Mouse (Mus musculus): ENCODE measurements at regions not wholly inside any gene's neighbourhood (a gene's known extent, or its start where the extent isn't known, plus 50 kb on each side); places are given as distances from the start of the nearest gene placed in this dataset.
A peak's percentile ranks its signal among the peaks of the same experiment; 100 is the strongest.
"Not testable (repeated sequence)": the region's sequence is repeated elsewhere in the genome, so short reads cannot be mapped to it uniquely, and the experiment has no call there.

DNA sequence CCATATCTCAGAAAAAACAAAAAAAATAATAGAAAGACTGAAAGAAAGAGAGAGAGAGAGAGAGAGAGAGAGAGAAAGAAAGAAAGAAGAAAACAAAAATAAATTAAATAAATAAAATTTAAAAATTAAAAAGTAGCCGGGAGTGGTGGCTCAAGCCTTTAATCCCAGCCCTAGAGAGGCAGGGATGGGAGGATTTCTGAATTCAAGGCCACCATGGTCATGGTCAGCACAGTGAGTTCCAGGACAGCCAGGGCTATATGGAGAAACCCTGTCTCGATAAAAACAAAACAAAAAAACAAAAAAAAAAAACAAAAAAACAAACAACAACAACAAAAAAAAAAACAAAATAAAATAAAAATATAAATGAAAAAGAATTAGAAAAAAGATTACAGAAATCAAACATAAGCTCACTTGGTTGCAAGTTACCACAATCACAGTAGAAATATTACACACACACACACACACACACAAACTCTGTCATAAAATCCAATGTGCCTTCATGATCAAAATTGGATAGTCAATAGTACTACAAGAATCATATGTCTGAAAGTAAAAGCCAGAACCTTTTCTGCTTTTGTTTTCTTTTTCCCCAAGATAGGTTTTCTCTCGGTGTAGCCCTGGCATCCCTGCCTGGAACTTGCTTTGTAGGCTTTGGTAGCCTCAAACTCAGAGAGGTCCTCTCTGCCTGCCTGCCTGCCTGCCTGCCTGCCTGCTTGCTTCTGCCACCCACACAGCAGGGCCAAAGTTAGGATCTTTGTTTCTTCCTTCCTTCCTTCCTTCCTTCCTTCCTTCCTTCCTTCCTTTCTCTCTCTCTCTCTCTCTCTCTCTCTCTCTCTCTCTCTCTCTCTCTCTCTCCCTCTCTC, 476.1 kb upstream of the Olfr161 start:
- ATAC-seq (replicated peaks; ENCODE audit: low FRiP score, low read depth) = peak; percentile 96
- not testable (repeated sequence) for H3K27ac ChIP-seq; H3K4me3 ChIP-seq (replicated peaks; ENCODE audit: low read depth, low read length); H3K9me3 ChIP-seq (replicated peaks; ENCODE audit: low read length); H3K4me2 ChIP-seq (ENCODE audit: low read length); H3K4me1 ChIP-seq (replicated peaks; ENCODE audit: insufficient read depth, low read length); H3K36me3 ChIP-seq (ENCODE audit: insufficient read depth, low read length); H3K27me3 ChIP-seq (ENCODE audit: insufficient read depth, low read length); H3K9ac ChIP-seq (ENCODE audit: low read depth, low read length)
- peak; percentile 19 for DNase-seq (ENCODE audit: low spot score)
- 63% methylated on average over 2 of the region's 3 CpGs for WGBS

DNA sequence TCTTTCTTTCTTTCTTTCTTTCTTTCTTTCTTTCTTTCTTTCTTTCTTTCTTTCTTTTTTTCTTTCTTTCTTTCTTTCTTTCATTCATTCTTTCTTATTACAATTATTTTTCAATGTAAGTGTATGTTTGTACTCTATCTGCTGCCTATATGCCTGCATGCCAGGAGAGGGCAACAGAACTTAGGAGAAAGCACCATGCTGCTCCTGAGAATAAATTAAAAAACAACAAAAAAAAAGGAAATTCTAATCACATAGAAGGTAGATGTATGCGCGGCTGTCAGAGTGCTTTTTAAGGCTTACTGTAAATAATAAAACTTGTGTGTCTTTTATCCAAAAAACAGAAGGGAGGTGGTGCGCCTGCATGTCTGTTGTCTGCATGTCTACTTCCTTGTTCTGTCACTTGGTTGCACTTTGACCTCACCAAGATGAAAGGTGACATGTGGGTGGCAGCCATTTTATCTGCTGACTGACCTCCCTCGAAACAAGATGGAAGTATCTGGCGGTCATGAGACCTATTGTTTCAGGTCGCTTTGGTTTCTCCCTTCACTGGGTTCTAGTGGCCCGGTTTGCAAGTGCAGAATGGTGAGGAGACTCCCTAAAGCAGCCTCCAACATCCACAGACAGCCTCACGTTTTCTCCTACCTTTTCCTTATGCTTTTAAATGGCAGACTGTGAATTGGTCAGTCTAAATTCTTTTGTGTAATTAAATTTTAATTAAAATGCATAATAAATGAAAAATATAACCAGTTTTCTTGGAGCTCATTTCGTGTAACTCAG, 475.3 kb upstream of the Olfr161 start:
- not testable (repeated sequence) for DNase-seq (ENCODE audit: low spot score); H3K9me3 ChIP-seq (replicated peaks; ENCODE audit: low read length); H3K27ac ChIP-seq; H3K4me3 ChIP-seq (replicated peaks; ENCODE audit: low read depth, low read length); H3K4me1 ChIP-seq (replicated peaks; ENCODE audit: insufficient read depth, low read length); H3K27me3 ChIP-seq (ENCODE audit: insufficient read depth, low read length); H3K36me3 ChIP-seq (ENCODE audit: insufficient read depth, low read length); H3K4me2 ChIP-seq (ENCODE audit: low read length); H3K9ac ChIP-seq (ENCODE audit: low read depth, low read length)
- ATAC-seq (replicated peaks; ENCODE audit: low FRiP score, low read depth) = peak; percentile 82
- 71% methylated on average over 8 of the region's 9 CpGs for WGBS

DNA sequence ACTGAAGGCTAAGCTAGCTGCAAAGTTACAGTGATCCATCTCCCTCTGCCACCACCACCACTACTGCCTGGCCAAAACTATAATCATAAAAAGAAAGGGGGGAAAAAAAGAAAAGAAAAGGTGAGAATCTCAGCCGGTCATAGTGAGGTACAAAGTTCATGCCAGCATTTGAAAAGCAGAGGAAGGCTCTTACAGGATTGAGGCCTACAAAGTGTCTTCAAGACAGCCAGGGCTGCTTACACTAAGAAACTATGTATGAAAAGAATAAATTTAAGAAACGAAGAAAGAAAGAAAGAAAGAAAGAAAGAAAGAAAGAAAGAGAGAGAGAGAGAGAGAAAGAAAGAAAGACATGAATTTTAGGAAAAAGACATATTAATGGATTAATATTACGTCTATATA, 474.7 kb upstream of the Olfr161 start:
- H3K27ac ChIP-seq; H3K36me3 ChIP-seq (ENCODE audit: insufficient read depth, low read length); H3K4me1 ChIP-seq (replicated peaks; ENCODE audit: insufficient read depth, low read length); H3K4me2 ChIP-seq (ENCODE audit: low read length); H3K27me3 ChIP-seq (ENCODE audit: insufficient read depth, low read length); ATAC-seq (replicated peaks; ENCODE audit: low FRiP score, low read depth); H3K9me3 ChIP-seq (replicated peaks; ENCODE audit: low read length); H3K4me3 ChIP-seq (replicated peaks; ENCODE audit: low read depth, low read length); DNase-seq (ENCODE audit: low spot score); H3K9ac ChIP-seq (ENCODE audit: low read depth, low read length): not testable (repeated sequence)
- 77% methylated on average over 2 of the region's 3 CpGs for WGBS

DNA sequence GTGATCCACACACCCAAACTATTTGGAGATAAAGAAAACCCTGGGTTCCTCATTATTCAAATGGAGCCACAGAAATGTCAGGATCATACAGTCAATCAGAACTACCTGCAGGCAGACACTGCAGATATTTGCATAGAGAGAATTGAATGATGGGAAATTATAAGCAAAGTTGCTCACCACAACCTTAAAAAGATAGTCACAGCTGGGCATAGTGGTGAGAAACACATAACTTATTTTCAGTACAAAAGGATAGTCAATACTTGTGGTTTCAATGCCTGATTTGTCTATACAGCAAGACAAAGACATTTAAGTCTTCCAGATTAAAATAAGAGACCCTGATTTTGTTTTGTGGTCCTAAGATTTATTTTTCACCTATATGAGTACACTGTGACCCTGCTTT, 469.6 kb upstream of the Olfr161 start:
- not testable (repeated sequence) for H3K4me1 ChIP-seq (replicated peaks; ENCODE audit: insufficient read depth, low read length); H3K4me2 ChIP-seq (ENCODE audit: low read length); DNase-seq (ENCODE audit: low spot score); H3K36me3 ChIP-seq (ENCODE audit: insufficient read depth, low read length); H3K27me3 ChIP-seq (ENCODE audit: insufficient read depth, low read length); H3K9ac ChIP-seq (ENCODE audit: low read depth, low read length); H3K27ac ChIP-seq; ATAC-seq (replicated peaks; ENCODE audit: low FRiP score, low read depth); H3K4me3 ChIP-seq (replicated peaks; ENCODE audit: low read depth, low read length); H3K9me3 ChIP-seq (replicated peaks; ENCODE audit: low read length)

DNA sequence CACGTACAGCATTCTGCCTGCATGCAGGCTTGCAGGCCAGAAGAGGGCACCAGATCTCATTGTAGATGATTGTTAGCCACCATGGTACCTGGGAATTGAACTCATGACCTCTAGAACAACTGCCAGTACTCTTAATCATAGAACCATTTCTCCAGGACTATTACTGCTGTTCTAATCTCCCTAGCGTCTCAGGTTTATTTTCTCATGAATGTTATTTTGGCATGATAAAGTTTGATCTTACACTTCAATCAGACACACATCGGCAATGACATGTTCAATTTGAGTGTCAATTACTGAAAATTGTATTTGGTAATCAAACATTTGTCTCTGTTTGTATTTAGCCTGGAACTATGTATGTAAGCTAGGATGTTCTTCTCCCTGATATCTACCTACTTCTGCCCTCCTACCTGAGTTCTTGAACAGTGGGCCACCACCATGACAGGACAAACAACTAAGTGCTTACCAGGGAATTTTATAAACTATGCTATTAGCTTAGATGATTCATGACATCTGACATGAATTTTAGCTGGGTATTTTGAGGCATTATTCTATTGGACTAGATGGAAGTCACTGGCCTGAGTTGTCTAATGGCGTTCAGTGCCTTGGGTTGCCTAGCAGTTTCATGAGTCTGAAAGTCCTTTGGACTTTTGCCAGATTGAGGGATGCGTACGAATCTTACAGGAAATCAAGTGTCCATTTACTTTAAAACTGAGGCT, 468.5 kb upstream of the Olfr161 start:
- not testable (repeated sequence) for H3K4me3 ChIP-seq (replicated peaks; ENCODE audit: low read depth, low read length); H3K27ac ChIP-seq; H3K9ac ChIP-seq (ENCODE audit: low read depth, low read length); H3K36me3 ChIP-seq (ENCODE audit: insufficient read depth, low read length); H3K27me3 ChIP-seq (ENCODE audit: insufficient read depth, low read length); H3K4me1 ChIP-seq (replicated peaks; ENCODE audit: insufficient read depth, low read length); H3K4me2 ChIP-seq (ENCODE audit: low read length); DNase-seq (ENCODE audit: low spot score); H3K9me3 ChIP-seq (replicated peaks; ENCODE audit: low read length)
- 0 out of 2 replicates have a peak, but pooled peaks have one; percentile 17 for ATAC-seq (replicated peaks; ENCODE audit: low FRiP score, low read depth)
- WGBS = 63% methylated on average over 4 of the region's 6 CpGs

DNA sequence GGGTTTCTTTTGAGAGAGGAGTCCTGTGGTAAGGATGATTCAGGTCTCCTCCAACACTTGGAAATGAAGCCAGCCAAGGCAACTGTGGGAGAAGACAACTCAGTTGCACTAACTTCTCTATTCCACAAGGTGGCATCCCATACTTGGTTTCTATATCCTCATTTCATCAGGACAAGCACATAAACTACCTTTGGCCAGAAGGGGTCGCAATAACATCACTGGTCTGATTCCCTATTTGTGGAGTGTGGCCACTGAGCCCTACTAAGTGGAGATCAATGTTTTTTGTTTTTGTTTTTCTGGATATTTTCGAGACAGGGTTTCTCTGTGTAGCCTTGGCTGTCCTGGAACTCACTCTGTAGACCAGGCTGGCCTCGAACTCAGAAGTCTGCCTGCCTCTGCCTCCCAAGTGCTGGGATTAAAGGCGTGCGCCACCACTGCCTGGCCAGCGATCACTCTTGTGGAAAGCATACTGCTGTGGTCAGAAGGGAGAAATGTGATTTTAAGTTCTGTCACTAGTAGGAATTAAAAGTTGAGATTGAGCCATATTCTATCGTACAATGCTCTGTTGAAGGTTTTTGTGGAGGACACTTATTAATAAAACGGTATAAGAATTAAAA, 467.9 kb upstream of the Olfr161 start:
- H3K36me3 ChIP-seq (ENCODE audit: insufficient read depth, low read length); H3K9me3 ChIP-seq (replicated peaks; ENCODE audit: low read length); DNase-seq (ENCODE audit: low spot score); H3K27me3 ChIP-seq (ENCODE audit: insufficient read depth, low read length); H3K4me3 ChIP-seq (replicated peaks; ENCODE audit: low read depth, low read length); H3K27ac ChIP-seq; H3K4me2 ChIP-seq (ENCODE audit: low read length); H3K4me1 ChIP-seq (replicated peaks; ENCODE audit: insufficient read depth, low read length); H3K9ac ChIP-seq (ENCODE audit: low read depth, low read length): not testable (repeated sequence)
- peak; percentile 41; the same call in 1 of the 2 replicates for ATAC-seq (replicated peaks; ENCODE audit: low FRiP score, low read depth)
- peak; percentile 11; the same call in 1 of the 2 replicates for TF ChIP-seq CTCF (IDR thresholded peaks at IDR 0.05; ENCODE audit: low read depth)
- 70% methylated on average over 8 of the region's 8 CpGs for WGBS

DNA sequence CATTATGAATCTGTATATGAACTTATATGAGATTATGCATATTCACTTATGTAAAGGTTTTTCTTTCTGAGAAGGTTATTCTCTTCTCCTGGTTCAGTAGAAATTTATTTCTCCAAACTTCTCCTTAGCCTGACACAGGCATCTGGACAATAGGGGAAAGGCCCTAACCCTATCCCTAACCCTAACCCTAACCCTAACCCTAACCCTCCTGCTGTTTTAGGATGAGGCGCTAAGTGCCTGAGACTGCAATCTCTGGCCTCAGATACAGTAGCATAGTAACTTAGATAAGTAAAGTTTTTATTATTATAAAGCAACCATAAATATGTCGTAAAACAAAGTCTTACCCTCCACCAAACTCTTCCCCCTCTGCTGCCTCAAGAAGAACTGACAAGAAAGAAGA, 463.5 kb upstream of the Olfr161 start:
- not testable (repeated sequence) for H3K4me2 ChIP-seq (ENCODE audit: low read length); H3K36me3 ChIP-seq (ENCODE audit: insufficient read depth, low read length); H3K9ac ChIP-seq (ENCODE audit: low read depth, low read length); DNase-seq (ENCODE audit: low spot score); H3K27ac ChIP-seq; H3K27me3 ChIP-seq (ENCODE audit: insufficient read depth, low read length); H3K9me3 ChIP-seq (replicated peaks; ENCODE audit: low read length); H3K4me3 ChIP-seq (replicated peaks; ENCODE audit: low read depth, low read length); H3K4me1 ChIP-seq (replicated peaks; ENCODE audit: insufficient read depth, low read length); ATAC-seq (replicated peaks; ENCODE audit: low FRiP score, low read depth)
- 50% methylated on average over 2 of the region's 2 CpGs for WGBS

All from kidney, postnatal 0 days (tissue).